Mouse (Mus musculus) brain, adult 10 weeks (tissue): ENCODE measurements around the gene Ces4a. TPM values are rescaled to one million over a fixed set of nuclear protein-coding genes. Genes with fewer than 3 reads are reported as not detected.

Source experiments
- polyA plus RNA-seq: library from polyadenylated mRNA; stranded (reverse); fragments of 350-450 nt; fragmentation: Illumina TruSeq; extraction: RNeasy Lipid Tissue Mini Kit (QIAGEN cat#74804); gene quantifications from one replicate; pipeline ENCODE4 v1.2.3, GENCODE M21; 2015; ENCODE audit warnings: low read depth, low replicate concordance

The Ces4a gene
- polyA plus RNA-seq: not detected

GRCm38 (mm10) chr8:105131509-105131908 is at the start of gene Ces4a:
Gene Ces4a (plus strand): TSS chr8:105131800.

DNA sequence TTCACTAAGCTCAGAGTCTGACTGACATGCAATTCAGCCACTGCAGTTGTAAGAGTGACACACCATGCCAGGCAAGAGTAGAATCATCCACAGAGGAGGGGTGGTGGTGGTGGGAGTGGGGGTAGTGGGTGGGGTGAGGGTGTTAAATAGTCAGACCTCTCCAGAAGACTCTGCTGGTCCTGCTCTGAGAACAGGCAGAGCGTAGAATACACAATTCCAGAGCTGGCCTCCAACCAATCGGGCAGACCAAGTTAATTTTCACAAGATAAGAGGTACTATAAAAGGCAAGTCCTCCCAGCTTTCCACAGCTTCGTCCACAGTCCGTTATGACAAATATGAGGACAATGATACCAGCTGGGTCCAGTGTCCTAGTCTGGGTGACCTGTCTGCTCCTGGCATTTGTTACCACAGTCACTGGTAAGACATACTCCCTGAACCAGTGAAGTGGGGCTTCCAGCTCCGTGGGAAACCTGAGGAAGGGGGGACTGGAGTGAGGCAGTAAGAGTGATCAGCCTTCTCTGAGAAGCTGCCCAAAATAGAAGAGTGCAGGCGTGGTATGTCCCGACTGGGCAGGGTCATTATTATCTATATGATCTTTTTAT is 48.0 kb upstream of the Ces4a start, which contains the start of gene Ces3b:
Gene Ces3b (plus strand): TSS at position 305 of the 602 bp plus-strand sequence.

GRCm38 (mm10) chr8:105170381-105171115 is 38.9 kb downstream of the Ces4a start, which contains the start of gene Cbfb:
Gene Cbfb (plus strand): TSS chr8:105170674.

Other genes with a start within 250 kb of the Ces4a start
- gene Ces2e, start 205.5 kb upstream of the Ces4a start, polyA plus RNA-seq: not detected
- gene Ces2f, start 184.4 kb upstream of the Ces4a start, polyA plus RNA-seq: not detected
- gene Ces2g, start 170.1 kb upstream of the Ces4a start, polyA plus RNA-seq: not detected
- gene Ces2h, start 130.9 kb upstream of the Ces4a start, polyA plus RNA-seq: not detected
- 0.52 TPM for gene Ces3a, start 83.2 kb upstream of the Ces4a start, polyA plus RNA-seq
- not detected for gene Ces3b, start 48.0 kb upstream of the Ces4a start, polyA plus RNA-seq
- 23.1 TPM for gene Cbfb, start 38.9 kb downstream of the Ces4a start, polyA plus RNA-seq
- 30.8 TPM for gene D230025D16Rik, start 93.3 kb downstream of the Ces4a start, polyA plus RNA-seq
- 4.0 TPM for gene B3gnt9, start 123.4 kb downstream of the Ces4a start, polyA plus RNA-seq
- 11.9 TPM for gene Tradd, start 132.8 kb downstream of the Ces4a start, polyA plus RNA-seq
- gene Fbxl8, start 132.8 kb downstream of the Ces4a start, polyA plus RNA-seq: 0.62 TPM
- gene Hsf4, start 138.0 kb downstream of the Ces4a start, polyA plus RNA-seq: 18.8 TPM
- gene Nol3, start 144.3 kb downstream of the Ces4a start, polyA plus RNA-seq: 13.3 TPM
- gene 4931428F04Rik, start 158.1 kb downstream of the Ces4a start, polyA plus RNA-seq: 18.4 TPM
- 1.3 TPM for gene Exoc3l, start 164.3 kb downstream of the Ces4a start, polyA plus RNA-seq
- gene E2f4, start 165.9 kb downstream of the Ces4a start, polyA plus RNA-seq: 30.4 TPM
- 2.6 TPM for gene Elmo3, start 173.8 kb downstream of the Ces4a start, polyA plus RNA-seq
- gene Lrrc29, start 194.5 kb downstream of the Ces4a start, polyA plus RNA-seq: 1.5 TPM
- 88.0 TPM for gene Tmem208, start 194.6 kb downstream of the Ces4a start, polyA plus RNA-seq
- gene Fhod1, start 216.2 kb downstream of the Ces4a start, polyA plus RNA-seq: 2.8 TPM
- gene Slc9a5, start 217.0 kb downstream of the Ces4a start, polyA plus RNA-seq: 24.9 TPM
- gene Plekhg4, start 241.5 kb downstream of the Ces4a start, polyA plus RNA-seq: 2.6 TPM